Mouse (Mus musculus) neural tube, embryonic 14.5 days (tissue): Measurements from ENCODE around the gene Tmem56. TPM values are rescaled to one million over a fixed set of nuclear protein-coding genes. Genes with fewer than 3 reads are reported as not detected.

ENCODE experiments used
- ATAC-seq: fragments of 200-750 bp; cut with Nextera tagmentation; 2 replicates; pipeline ENCODE4 v1.8.0; 2017; ENCODE audit warnings: low read depth, mild to moderate bottlenecking, moderate TSS enrichment, moderate library complexity
- H3K27ac ChIP-seq: fragments of 300-500 bp; sonication (generic); 2 replicates; pipeline ENCODE4 v1.5.1; 2014; ENCODE audit warnings: low read depth, mild to moderate bottlenecking, control low read depth, low read length, moderate library complexity, mixed read lengths
- H3K27me3 ChIP-seq: fragments of 300-500 bp; sonication (generic); 2 replicates; pipeline ENCODE4 v1.6.1; 2014; ENCODE audit warnings: low read length; ENCODE audit not compliant: control insufficient read depth, insufficient read depth
- H3K36me3 ChIP-seq: fragments of 300-500 bp; sonication (generic); 2 replicates; pipeline ENCODE4 v1.6.1; 2014; ENCODE audit warnings: low read length, mixed read lengths; ENCODE audit not compliant: control insufficient read depth, insufficient read depth
- H3K4me1 ChIP-seq: fragments of 300-500 bp; sonication (generic); 2 replicates; pipeline ENCODE4 v1.6.1; 2014; ENCODE audit warnings: low read length; ENCODE audit not compliant: control insufficient read depth, insufficient read depth
- H3K4me2 ChIP-seq: fragments of 300-500 bp; sonication (generic); 2 replicates; pipeline ENCODE4 v1.6.1; 2014; ENCODE audit warnings: mild to moderate bottlenecking, low read depth, low read length, control low read depth
- H3K4me3 ChIP-seq: fragments of 300-500 bp; sonication (generic); 2 replicates; pipeline ENCODE4 v1.5.1; 2014; ENCODE audit warnings: low read depth, low read length, control low read depth, mixed read lengths
- H3K9ac ChIP-seq: fragments of 300-500 bp; sonication (generic); replicated peaks from 2 replicates; pipeline ENCODE4 v1.6.1; 2014; ENCODE audit warnings: low read depth, mild to moderate bottlenecking, control low read depth, low read length, mixed read lengths
- H3K9me3 ChIP-seq: fragments of 300-500 bp; sonication (generic); 2 replicates; pipeline ENCODE4 v1.6.1; 2016; ENCODE audit warnings: low read length; ENCODE audit not compliant: control insufficient read depth
- WGBS: fragments of 180-500 bp; shearing (Covaris S2); extraction: QIAGEN DNeasy Blood & Tissue Kit; methylation state at CpG from one replicate; pipeline ENCODE4 v1.1.7; 2014; 5-methylcytosine and 5-hydroxymethylcytosine counted together
- polyA plus RNA-seq: library from polyadenylated mRNA; unstranded; fragments of >200 nt; fragmentation: Nextera tagmentation; extraction: Ambion mirVana; gene quantifications from 2 replicates; pipeline ENCODE4 v1.2.1, GENCODE M21; 2014

Gene Tmem56
- polyA plus RNA-seq, 1 experiment from 2014 or later: 5.5 TPM

GRCm38 (mm10) chr3:121171243-121171871, 111.5 kb downstream of the Tmem56 start, which contains the start of gene Rwdd3:
TSS of gene Rwdd3 (minus strand) at chr3:121171695.
- Histone ChIP-seq H3K27me3 (no peaks in the 10 kb centered on the region), H3K9me3 (no peaks in the 10 kb centered on the region), H3K36me3 (no peaks in the 10 kb centered on the region), H3K27ac (no peak within 1 kb of the TSS; the same call in 1 of the 2 replicates), H3K4me3 (peak within 1 kb of the TSS; percentile 58), H3K4me2 (peak within 1 kb of the TSS; percentile 74), H3K9ac (peak within 1 kb of the TSS; percentile 69), H3K4me1 (no peaks in the 10 kb centered on the region)
- WGBS: under 1% methylated on average over 33 of the region's 40 CpGs
- peak; percentile 93 for ATAC-seq

DNA sequence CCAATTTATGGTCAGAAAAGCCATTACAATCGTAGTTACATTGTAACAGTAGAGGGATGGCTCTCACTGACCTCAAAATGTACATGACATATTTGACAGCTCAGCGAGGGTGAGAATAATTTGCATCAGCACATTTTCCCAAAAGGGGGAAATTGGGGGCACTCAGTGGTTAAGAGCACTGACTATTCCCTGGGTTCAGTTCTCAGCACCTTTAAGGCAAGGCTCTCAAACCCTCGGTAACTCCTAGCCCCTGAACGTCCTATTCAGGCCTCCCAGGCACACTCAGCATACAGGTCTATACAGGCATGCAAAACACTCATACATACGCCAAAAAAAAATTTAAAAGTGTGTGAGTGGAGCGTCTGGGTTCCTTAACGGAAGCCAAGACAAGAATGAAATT, 112.3 kb downstream of the Tmem56 start:
- H3K27me3 ChIP-seq: no peaks in the 10 kb centered on the region
- H3K4me2 ChIP-seq: peak overlapping the region; percentile 74
- 53% methylated on average over 7 of the region's 7 CpGs for WGBS
- H3K4me1 ChIP-seq: no peaks in the 10 kb centered on the region
- no peaks in the 10 kb centered on the region for H3K9me3 ChIP-seq
- ATAC-seq: peak; percentile 2; the same call in 1 of the 2 replicates
- H3K9ac ChIP-seq: no peak overlapping the region; the same call in 1 of the 2 replicates
- no peaks in the 10 kb centered on the region for H3K36me3 ChIP-seq
- H3K4me3 ChIP-seq: peak overlapping the region; percentile 58; the same call in 1 of the 2 replicates
- H3K27ac ChIP-seq: no peak overlapping the region

DNA sequence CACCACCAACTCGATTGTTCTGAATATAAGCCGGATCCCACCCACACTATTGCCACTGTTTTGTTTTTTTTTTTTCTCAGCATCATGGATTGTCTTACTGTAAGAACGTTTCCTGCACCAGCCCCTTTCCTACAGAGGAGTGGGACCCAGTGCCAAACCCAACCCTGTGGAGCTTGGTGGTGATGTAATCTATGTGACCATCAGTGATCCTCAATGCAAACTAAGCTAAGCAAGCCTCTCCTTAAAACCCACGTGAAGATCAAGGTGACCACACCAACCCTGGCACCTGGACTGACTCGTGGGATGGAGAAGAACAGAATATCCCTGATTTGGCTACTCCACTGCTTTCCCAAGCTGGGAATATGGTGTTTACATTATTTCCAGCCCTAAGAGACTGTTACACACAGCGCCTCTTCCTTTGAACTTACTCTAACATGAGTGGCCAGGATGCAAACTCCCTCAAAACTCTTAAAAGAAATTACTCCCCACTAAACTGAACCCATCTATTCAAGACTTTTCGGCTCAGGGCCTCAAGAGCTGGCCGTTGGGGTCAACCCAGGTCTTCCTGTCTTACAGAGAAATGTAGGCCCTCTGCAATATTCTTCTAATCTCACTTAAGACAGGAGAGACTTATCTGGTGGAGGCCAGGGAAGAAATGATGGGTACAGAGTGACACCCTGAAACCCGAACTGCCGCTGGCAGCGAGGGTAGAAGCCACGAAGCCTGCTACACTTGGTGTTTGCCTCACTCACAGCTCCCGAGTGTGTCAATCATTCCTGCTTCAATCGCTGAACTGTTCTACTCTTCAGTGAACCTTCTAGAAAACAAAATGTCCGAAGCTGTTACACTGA, 113.6 kb downstream of the Tmem56 start:
- no peak for ATAC-seq
- no peak overlapping the region for H3K9ac ChIP-seq
- no peaks in the 10 kb centered on the region for H3K9me3 ChIP-seq
- 72% methylated on average over 15 of the region's 15 CpGs for WGBS
- H3K27me3 ChIP-seq: no peaks in the 10 kb centered on the region
- H3K36me3 ChIP-seq: no peaks in the 10 kb centered on the region
- no peak overlapping the region for H3K27ac ChIP-seq
- no peaks in the 10 kb centered on the region for H3K4me1 ChIP-seq
- H3K4me3 ChIP-seq: no peak overlapping the region
- H3K4me2 ChIP-seq: no peak overlapping the region

- Histone ChIP-seq H3K4me1 (no peaks in the 10 kb centered on the region), H3K9ac (no peak overlapping the region), H3K4me3 (no peak overlapping the region), H3K9me3 (no peaks in the 10 kb centered on the region), H3K27me3 (no peaks in the 10 kb centered on the region), H3K4me2 (no peak overlapping the region), H3K27ac (no peak overlapping the region), H3K36me3 (no peaks in the 10 kb centered on the region)
- 89% methylated on average over 8 of the region's 8 CpGs for WGBS
- ATAC-seq: no peak
These were observed 114.3 kb downstream of the Tmem56 start for GRCm38 (mm10) chr3:121168581-121168980.

DNA sequence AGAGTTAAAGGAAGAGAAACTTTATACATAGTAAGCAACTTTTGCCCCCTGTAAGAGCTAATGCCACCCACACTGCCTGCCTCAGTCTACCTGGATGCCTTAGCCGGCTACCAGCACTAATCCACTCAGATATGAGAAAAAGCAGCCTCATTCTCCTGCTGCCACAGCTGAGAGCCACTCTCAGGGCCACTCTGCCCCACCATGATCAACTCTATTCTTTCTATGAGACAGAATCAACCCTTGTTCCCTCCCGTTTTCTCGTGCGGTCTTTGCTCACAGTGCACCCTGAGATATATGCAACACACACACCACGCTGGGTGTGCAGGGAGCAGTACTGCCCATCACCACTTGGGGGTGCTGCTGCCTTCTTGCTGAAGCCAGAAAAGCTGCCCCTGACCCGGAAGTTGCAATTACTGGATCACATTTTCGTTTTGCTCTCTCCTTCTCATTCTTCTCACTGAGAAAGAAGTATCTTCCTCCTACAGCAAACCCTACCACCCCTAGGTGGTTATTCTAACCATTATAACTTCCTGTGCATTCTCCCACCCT, 119.6 kb downstream of the Tmem56 start:
- WGBS: 50% methylated on average over 7 of the region's 7 CpGs
- no peak overlapping the region for H3K4me3 ChIP-seq
- H3K9ac ChIP-seq: no peak overlapping the region
- no peaks in the 10 kb centered on the region for H3K9me3 ChIP-seq
- ATAC-seq: no peak
- no peaks in the 10 kb centered on the region for H3K27me3 ChIP-seq
- no peaks in the 10 kb centered on the region for H3K4me1 ChIP-seq
- H3K27ac ChIP-seq: no peak overlapping the region
- H3K36me3 ChIP-seq: no peaks in the 10 kb centered on the region
- no peak overlapping the region for H3K4me2 ChIP-seq

GRCm38 (mm10) chr3:121161661-121162060, 121.2 kb downstream of the Tmem56 start:
- ATAC-seq: no peak
- Histone ChIP-seq H3K4me2 (no peak overlapping the region), H3K9me3 (no peaks in the 10 kb centered on the region), H3K4me3 (no peak overlapping the region), H3K36me3 (no peaks in the 10 kb centered on the region), H3K27me3 (no peaks in the 10 kb centered on the region), H3K4me1 (no peaks in the 10 kb centered on the region), H3K9ac (no peak overlapping the region), H3K27ac (no peak overlapping the region)
- WGBS: 51% methylated on average over 2 of the region's 2 CpGs

DNA sequence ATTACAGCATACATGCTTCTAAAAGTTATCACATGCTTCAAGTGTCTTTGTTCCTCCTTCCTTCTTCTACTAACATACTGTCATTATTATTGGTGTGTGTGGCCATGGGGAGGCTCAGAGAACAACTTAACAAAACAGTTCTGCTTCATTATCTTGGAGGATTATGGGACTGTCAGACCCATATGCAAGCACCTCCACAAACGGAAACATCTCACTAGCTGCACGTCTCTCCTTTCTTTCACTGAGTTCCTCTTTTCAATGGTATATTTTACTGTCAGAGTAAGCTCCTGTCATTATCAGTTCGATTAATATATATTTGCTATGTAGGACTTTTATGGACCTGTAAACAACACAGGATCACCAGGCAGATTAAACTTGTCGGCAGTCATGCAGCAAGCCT, 122.5 kb downstream of the Tmem56 start:
- no peak overlapping the region for H3K27ac ChIP-seq
- no peak overlapping the region for H3K9ac ChIP-seq
- H3K4me3 ChIP-seq: no peak overlapping the region
- no peak overlapping the region for H3K4me2 ChIP-seq
- no peaks in the 10 kb centered on the region for H3K9me3 ChIP-seq
- ATAC-seq: no peak
- H3K4me1 ChIP-seq: no peaks in the 10 kb centered on the region; the same call in 1 of the 2 replicates
- no peaks in the 10 kb centered on the region for H3K27me3 ChIP-seq
- WGBS: 66% methylated on average over 4 of the region's 4 CpGs
- H3K36me3 ChIP-seq: no peaks in the 10 kb centered on the region

- H3K27me3 ChIP-seq: no peaks in the 10 kb centered on the region
- no peaks in the 10 kb centered on the region for H3K36me3 ChIP-seq
- H3K9me3 ChIP-seq: no peaks in the 10 kb centered on the region
- WGBS: 75% methylated on average over 10 of the region's 10 CpGs
- no peak overlapping the region for H3K4me2 ChIP-seq
- H3K9ac ChIP-seq: no peak overlapping the region
- H3K4me1 ChIP-seq: no peaks in the 10 kb centered on the region; the same call in 1 of the 2 replicates
- no peak overlapping the region for H3K27ac ChIP-seq
- no peak overlapping the region for H3K4me3 ChIP-seq
- no peak for ATAC-seq
These were observed 123.3 kb downstream of the Tmem56 start for GRCm38 (mm10) chr3:121159566-121159965.

- no peak for ATAC-seq
- Histone ChIP-seq H3K36me3 (no peaks in the 10 kb centered on the region), H3K27me3 (no peaks in the 10 kb centered on the region), H3K9me3 (no peaks in the 10 kb centered on the region), H3K27ac (no peak overlapping the region), H3K9ac (no peak overlapping the region), H3K4me2 (no peak overlapping the region), H3K4me1 (no peaks in the 10 kb centered on the region; the same call in 1 of the 2 replicates), H3K4me3 (no peak overlapping the region)
- WGBS: 81% methylated on average over 16 of the region's 16 CpGs
These were observed 124.0 kb downstream of the Tmem56 start for GRCm38 (mm10) chr3:121158901-121159351.
